Mouse (Mus musculus) midbrain, postnatal 0 days (tissue): Measurements from ENCODE around the gene Mapk8. TPM values are rescaled to one million over a fixed set of nuclear protein-coding genes. Genes with fewer than 3 reads are reported as not detected.

ENCODE experiments used
- ATAC-seq: fragments of 200-750 bp; cut with Nextera tagmentation; 2 replicates; pipeline ENCODE4 v1.8.0; 2017; ENCODE audit warnings: moderate number of reproducible peaks, mild to moderate bottlenecking, moderate TSS enrichment, moderate library complexity; ENCODE audit not compliant: low FRiP score
- DNase-seq: peaks from one replicate; pipeline ENCODE4 v3.0.0-alpha.2; 2015; ENCODE audit warnings: low spot score
- H3K27ac ChIP-seq: fragments of 300-500 bp; sonication (generic); 2 replicates; pipeline ENCODE4 v1.5.1; 2014; ENCODE audit warnings: low read depth, mild to moderate bottlenecking, low read length, mixed read lengths
- H3K27me3 ChIP-seq: fragments of 300-500 bp; sonication (generic); 2 replicates; pipeline ENCODE4 v1.6.1; 2014; ENCODE audit warnings: low read length, control low read depth, mixed read lengths; ENCODE audit not compliant: insufficient read depth
- H3K36me3 ChIP-seq: fragments of 300-500 bp; sonication (generic); 2 replicates; pipeline ENCODE4 v1.6.1; 2014; ENCODE audit warnings: low read length, control low read depth, mixed read lengths; ENCODE audit not compliant: insufficient read depth
- H3K4me1 ChIP-seq: fragments of 300-500 bp; sonication (generic); 2 replicates; pipeline ENCODE4 v1.6.1; 2014; ENCODE audit warnings: mild to moderate bottlenecking, control low read depth, antibody characterized with exemption, low read length, mixed read lengths; ENCODE audit not compliant: insufficient read depth
- H3K4me2 ChIP-seq: fragments of 300-500 bp; sonication (generic); 2 replicates; pipeline ENCODE4 v1.6.1; 2014; ENCODE audit warnings: low read depth, mild to moderate bottlenecking, low read length, mixed read lengths; ENCODE audit not compliant: poor library complexity, severe bottlenecking
- H3K4me3 ChIP-seq: fragments of 300-500 bp; sonication (generic); 2 replicates; pipeline ENCODE4 v1.5.1; 2014; ENCODE audit warnings: low read depth, mild to moderate bottlenecking, low read length, moderate library complexity
- H3K9ac ChIP-seq: fragments of 300-500 bp; sonication (generic); replicated peaks from 2 replicates; pipeline ENCODE4 v1.6.1; 2014; ENCODE audit warnings: mild to moderate bottlenecking, low read length, moderate library complexity, mixed read lengths; ENCODE audit not compliant: poor library complexity, severe bottlenecking
- H3K9me3 ChIP-seq: fragments of 300-500 bp; sonication (generic); 2 replicates; pipeline ENCODE4 v1.6.1; 2016; ENCODE audit warnings: low read length, control low read depth
- CTCF ChIP-seq: IDR thresholded peaks from 2 replicates; pipeline ENCODE4 v1.5.1; 2016; ENCODE audit warnings: antibody characterized with exemption, mild to moderate bottlenecking
- WGBS: fragments of 180-500 bp; shearing (Covaris S2); extraction: QIAGEN DNeasy Blood & Tissue Kit; methylation state at CpG from one replicate; pipeline ENCODE4 v1.1.7; 2014; 5-methylcytosine and 5-hydroxymethylcytosine counted together
- polyA plus RNA-seq: library from polyadenylated mRNA; unstranded; fragments of >200 nt; fragmentation: Nextera tagmentation; extraction: Ambion mirVana; gene quantifications from 2 replicates; pipeline ENCODE4 v1.2.1, GENCODE M21; 2015
- total RNA-seq: library from RNA; depleted of rRNA; stranded (reverse); fragments of >200 nt; gene quantifications from 2 replicates; pipeline ENCODE4 v1.2.3, GENCODE M21; 2014

Mapk8 gene
- total and polyA plus RNA-seq, 2 experiments from 2014 or later: 32.6 to 102 TPM

GRCm38 (mm10) chr14:33418311-33418909 is 28.5 kb downstream of the Mapk8 start:
- Histone ChIP-seq H3K9ac (no peak overlapping the region), H3K27me3 (no peaks in the 10 kb centered on the region), H3K36me3 (no peaks in the 10 kb centered on the region), H3K4me2 (no peak overlapping the region), H3K9me3 (no peaks in the 10 kb centered on the region), H3K4me1 (no peaks in the 10 kb centered on the region), H3K4me3 (no peak overlapping the region), H3K27ac (no peak overlapping the region)
- no peak for DNase-seq
- no peak for TF ChIP-seq CTCF
- no peak for ATAC-seq
- 98% methylated on average over 3 of the region's 3 CpGs for WGBS

- Histone ChIP-seq H3K4me2 (no peak overlapping the region), H3K4me3 (no peak overlapping the region), H3K36me3 (no peaks in the 10 kb centered on the region), H3K27me3 (no peaks in the 10 kb centered on the region), H3K9me3 (no peaks in the 10 kb centered on the region), H3K27ac (no peak overlapping the region), H3K4me1 (no peaks in the 10 kb centered on the region), H3K9ac (no peak overlapping the region)
- ATAC-seq: no peak
- DNase-seq: no peak
- no peak for TF ChIP-seq CTCF
- WGBS: 79% methylated on average over 1 of the region's 1 CpGs
Measured at GRCm38 (mm10) chr14:33415746-33416145, 31.2 kb downstream of the Mapk8 start.

- Histone ChIP-seq H3K36me3 (peaks cover 7% of the 10 kb centered on the region; the same call in 1 of the 2 replicates), H3K9ac (no peak overlapping the region), H3K4me1 (no peaks in the 10 kb centered on the region), H3K27ac (no peak overlapping the region), H3K4me3 (no peak overlapping the region), H3K9me3 (no peaks in the 10 kb centered on the region), H3K27me3 (no peaks in the 10 kb centered on the region), H3K4me2 (no peak overlapping the region)
- peak; percentile 44 for TF ChIP-seq CTCF
- DNase-seq (no peak), ATAC-seq (no peak)
- WGBS: 98% methylated on average over 1 of the region's 1 CpGs
Measured at GRCm38 (mm10) chr14:33402331-33402730, 44.6 kb downstream of the Mapk8 start.

- H3K9me3 ChIP-seq: no peaks in the 10 kb centered on the region
- H3K27me3 ChIP-seq: no peaks in the 10 kb centered on the region
- peaks cover 7% of the 10 kb centered on the region; the same call in 1 of the 2 replicates for H3K36me3 ChIP-seq
- DNase-seq (no peak), ATAC-seq (no peak)
- H3K4me2 ChIP-seq: no peak overlapping the region
- no peak overlapping the region for H3K27ac ChIP-seq
- TF ChIP-seq CTCF: no peak
- no peaks in the 10 kb centered on the region for H3K4me1 ChIP-seq
- WGBS: 66% methylated on average over 3 of the region's 3 CpGs
- H3K9ac ChIP-seq: no peak overlapping the region
- no peak overlapping the region for H3K4me3 ChIP-seq
Measured at GRCm38 (mm10) chr14:33400019-33400418, 46.9 kb downstream of the Mapk8 start.

- 88% methylated on average over 5 of the region's 5 CpGs for WGBS
- no peak overlapping the region for H3K9ac ChIP-seq
- H3K4me3 ChIP-seq: no peak overlapping the region
- H3K36me3 ChIP-seq: peaks cover 4% of the 10 kb centered on the region; the same call in 1 of the 2 replicates
- ATAC-seq (no peak), DNase-seq (no peak)
- no peak overlapping the region for H3K4me2 ChIP-seq
- no peak overlapping the region for H3K27ac ChIP-seq
- H3K9me3 ChIP-seq: no peaks in the 10 kb centered on the region
- no peaks in the 10 kb centered on the region for H3K27me3 ChIP-seq
- no peaks in the 10 kb centered on the region for H3K4me1 ChIP-seq
- no peak for TF ChIP-seq CTCF
Measured at GRCm38 (mm10) chr14:33398065-33398860, 48.7 kb downstream of the Mapk8 start.

- H3K4me2 ChIP-seq: no peak overlapping the region
- WGBS: 81% methylated on average over 6 of the region's 6 CpGs
- ATAC-seq: no peak
- no peak overlapping the region for H3K27ac ChIP-seq
- no peaks in the 10 kb centered on the region for H3K9me3 ChIP-seq
- H3K9ac ChIP-seq: no peak overlapping the region
- no peak for DNase-seq
- no peaks in the 10 kb centered on the region for H3K4me1 ChIP-seq
- no peaks in the 10 kb centered on the region for H3K27me3 ChIP-seq
- H3K4me3 ChIP-seq: no peak overlapping the region
- TF ChIP-seq CTCF: no peak
- peaks cover 16% of the 10 kb centered on the region for H3K36me3 ChIP-seq
Measured at GRCm38 (mm10) chr14:33380830-33381457, 66.0 kb downstream of the Mapk8 start.
